Mouse (Mus musculus): ENCODE data around the gene Trim33.
A peak's percentile ranks its signal among the peaks of the same experiment; 100 is the strongest.

Gene Trim33

DNA sequence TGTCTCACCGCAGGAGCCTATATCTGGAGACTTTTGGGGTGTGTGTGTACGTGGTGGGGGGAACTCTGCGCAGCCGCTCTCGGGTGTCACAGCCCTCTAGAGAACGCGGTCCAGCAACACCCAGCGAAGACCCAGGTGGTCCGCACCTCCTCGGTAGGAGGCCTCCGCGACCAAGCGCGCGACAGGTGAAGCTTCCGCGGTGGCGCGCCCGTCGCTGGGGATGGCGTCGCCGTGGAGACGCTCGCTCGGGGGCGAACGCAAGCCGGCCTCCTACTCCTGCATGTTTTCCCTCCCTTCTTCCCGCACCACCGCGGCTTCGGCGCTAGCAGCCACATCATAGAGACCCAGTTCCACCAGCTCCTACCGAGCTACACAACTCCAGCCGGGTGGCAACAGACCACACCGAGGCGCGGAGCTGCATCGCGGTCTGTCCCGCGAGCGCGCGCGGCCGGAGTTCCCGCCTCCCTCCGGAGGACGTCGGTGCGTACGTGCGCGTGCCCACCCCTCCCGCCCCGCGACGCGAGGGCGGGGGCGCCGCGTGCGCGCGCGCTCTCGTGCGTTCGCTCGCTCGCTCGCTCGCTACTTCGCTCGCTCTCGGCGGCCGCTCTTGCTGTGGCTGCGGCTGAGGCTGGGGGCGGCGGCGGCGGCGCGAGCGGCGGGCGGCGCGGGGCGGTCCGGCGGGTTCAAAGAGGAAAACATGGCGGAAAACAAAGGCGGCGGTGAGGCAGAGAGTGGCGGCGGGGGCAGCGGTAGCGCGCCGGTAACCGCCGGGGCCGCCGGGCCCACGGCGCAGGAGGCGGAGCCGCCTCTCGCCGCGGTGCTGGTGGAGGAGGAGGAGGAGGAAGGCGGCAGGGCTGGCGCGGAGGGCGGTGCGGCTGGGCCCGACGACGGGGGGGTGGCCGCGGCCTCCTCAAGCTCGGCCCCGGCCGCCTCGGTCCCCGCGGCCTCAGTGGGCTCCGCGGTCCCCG lies at the start of gene Trim33:
Gene Trim33 (plus strand): TSS at position 112 of the 968 bp plus-strand sequence.
- DNase-seq = peak; percentile 95

DNA sequence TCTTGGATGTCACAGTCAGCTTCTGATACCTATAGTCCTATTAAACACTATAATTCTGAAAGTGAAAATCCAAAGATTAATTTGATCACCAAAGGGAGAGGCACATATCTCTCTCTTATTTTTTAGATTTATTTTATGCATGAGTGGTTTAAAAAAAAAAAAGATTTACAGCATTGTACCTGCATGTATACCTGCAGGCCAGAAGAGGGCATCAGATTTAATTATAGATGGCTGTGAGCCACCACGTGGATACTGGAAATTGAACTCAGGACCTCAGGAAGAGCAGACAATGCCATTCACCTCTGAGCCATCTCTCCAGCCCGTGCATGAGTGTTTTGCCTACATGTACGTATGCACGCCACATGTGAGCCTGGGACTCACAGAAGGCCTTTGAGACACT lies 46.7 kb upstream of the Trim33 start:
- DNase-seq = no peak

DNA sequence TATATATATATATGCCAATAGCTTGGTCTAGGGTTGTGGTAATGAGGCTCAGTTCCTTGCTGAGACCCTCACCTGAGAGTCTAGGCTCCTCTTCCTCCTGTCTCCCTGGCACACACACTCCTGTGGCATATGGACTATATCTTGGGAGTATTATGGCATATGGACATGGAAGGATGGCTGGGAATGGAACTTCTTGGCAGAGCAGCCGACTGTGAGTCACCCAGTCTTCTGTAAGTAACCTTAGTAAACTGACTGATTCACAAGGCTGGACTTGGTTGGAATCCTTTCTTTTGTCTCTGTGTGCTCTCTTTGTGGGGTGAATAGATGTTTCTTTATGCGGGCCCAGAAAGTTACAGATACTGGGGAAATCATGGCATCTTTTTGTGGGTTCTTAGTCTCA lies 37.6 kb upstream of the Trim33 start:
- no peak for DNase-seq

DNA sequence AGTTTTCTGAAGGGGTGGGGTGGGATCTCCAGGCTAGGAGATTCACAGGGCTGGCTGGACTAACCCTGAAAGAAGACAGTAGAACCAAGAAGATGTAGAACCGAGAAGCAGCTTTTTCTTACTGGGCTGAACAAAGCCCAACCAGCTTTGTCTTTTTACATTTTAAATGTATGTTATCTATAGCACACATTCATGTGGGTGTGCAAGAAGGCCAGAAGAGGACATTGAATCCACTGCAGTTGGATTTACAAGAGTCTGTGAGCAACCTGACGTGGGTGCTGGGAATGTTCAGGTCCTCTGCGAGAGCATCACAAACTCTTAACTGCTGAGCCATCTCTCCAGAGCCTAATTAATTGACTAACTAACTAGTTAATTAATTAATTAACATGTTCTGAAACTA lies 36.9 kb upstream of the Trim33 start:
- no peak for DNase-seq

DNA sequence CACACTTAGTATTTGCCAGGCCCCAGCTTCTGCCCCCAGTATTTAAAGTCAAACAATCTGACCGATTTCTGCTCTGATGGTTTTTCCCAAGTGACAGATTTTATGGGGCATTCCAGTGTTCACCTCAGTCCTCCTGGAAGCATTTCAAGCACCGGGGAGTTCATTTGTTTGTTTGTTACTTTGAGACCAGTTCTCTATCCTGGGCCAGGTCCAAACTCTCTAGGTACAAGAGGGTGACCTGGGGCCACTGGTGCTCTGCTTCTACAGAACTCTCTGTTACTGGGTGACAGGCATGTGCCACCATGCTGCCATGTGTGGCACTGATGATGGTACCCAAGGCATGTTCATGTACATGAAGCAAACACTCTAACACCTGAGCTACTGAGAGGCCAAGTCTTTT lies 35.6 kb upstream of the Trim33 start:
- no peak for DNase-seq

DNA sequence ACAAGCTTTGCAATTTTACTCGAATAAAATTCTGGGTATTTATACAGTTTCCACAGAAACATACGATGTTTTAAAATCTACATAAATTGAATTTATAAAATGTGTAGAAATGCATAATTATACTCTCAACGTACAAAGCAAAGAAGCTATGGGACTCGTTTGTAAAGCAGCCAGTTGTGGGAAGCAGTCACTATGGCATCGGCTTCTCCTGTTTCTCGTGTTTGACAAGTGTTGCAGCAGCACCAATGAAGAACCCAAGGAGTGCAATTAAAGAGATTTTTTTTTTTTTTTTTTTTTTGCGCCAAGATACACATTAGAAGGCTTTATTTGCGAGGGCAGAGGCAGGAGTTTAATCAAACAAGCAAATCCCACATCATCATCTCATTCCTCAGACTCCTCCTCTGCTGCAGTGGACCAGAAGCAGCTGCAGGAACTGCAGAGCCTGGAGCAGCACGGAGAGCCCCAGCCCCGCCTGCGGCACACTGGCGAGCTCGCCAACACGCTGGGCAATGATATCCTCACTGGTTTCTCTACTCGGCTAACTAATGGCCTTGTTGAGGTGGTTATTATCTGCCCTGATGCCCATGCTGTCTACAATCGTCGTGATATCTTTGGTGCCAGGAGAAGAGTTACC lies 32.3 kb upstream of the Trim33 start:
- no peak for DNase-seq

DNA sequence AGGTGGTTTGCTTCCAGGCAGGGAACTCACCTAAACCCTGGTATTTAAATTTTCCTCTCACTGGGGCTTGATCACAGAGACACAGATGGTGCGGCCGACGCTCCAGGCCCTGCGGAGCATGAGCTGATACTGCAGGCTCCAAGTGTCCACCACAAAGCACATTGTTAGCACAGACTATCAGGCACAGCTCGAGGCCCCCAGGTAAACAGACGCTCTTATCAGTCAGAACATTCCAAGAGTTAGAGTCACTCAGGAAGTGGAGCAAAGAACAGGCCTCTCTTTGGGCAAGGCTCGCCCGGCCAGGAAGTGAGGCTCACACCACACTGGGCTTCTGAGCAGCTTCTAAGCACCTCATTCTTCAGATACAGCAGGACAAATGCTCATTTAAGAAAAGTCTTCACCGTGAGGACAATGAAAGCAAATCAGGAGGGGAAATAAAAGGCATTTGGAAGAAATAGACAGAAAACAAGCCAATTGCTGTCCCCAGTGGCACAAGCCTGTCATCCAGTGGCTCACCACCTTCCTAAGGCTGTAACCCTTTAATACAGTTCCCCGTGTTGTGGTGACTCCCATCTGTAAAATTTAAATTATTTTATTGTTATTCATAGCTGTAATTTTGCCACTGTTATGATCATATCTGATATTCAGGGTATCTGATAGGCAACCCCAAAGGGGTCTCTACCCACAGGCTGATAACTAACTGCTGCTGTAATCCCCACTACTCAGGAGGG lies 22.8 kb upstream of the Trim33 start:
- DNase-seq = no peak

DNA sequence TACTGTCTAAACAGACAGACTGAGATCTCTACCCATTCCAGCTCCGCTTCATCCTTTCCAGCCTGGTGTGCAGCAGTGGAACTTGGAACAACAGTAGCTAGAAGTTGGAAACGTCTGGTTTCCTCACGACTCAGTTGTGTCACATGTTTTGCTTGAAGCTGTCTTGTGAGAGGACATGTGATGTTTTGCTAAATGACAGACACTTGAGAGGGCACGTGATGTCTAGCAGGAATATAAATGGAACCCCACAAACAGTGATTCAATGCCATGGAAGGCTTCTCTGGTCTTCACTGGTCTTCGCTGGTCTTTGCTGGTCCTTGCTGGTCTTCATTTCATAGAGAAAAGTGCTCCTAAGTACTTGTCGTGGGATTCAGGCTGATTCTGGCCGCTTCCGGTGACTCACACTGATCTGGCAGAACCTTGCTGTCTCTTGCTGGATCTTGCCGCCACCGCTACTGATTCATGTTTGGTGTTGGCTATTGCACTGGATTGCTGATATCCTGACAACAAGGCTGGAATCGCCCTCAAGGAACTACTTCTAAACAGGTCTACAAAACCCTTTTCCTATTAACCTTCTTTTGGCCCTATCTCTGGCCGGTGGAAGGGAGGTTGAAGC lies 16.2 kb upstream of the Trim33 start:
- DNase-seq = no peak

DNA sequence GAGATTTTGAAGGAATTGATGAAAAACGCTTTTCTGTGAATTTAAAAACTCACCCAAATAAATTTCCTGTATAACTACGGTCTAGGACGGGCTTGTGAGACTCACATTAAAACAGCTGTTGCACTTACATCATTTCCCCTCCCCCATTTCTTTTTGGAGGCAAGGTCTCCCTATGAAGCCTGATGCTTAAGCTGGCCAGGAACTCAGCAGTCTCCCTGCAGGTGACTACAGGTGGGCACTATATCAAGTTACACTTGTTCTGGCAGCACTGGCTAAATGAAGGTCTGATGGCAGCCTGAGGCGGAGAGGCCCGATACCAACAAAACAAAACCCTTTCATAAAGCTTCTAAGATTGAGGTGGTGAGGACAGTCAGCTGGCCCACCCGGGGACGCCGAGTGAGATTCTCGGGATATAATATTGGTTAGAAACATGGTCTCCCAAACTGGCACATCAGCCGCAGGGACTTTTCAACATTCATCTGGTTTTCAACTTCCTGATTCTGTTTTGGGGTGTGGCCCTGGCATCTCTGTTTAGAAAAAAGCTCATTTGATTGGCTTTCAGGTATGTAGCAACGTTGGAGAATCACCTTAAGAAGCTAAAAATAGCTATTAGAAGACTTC lies 422 bp upstream of the Trim33 start:
- peak; percentile 60 for DNase-seq

DNA sequence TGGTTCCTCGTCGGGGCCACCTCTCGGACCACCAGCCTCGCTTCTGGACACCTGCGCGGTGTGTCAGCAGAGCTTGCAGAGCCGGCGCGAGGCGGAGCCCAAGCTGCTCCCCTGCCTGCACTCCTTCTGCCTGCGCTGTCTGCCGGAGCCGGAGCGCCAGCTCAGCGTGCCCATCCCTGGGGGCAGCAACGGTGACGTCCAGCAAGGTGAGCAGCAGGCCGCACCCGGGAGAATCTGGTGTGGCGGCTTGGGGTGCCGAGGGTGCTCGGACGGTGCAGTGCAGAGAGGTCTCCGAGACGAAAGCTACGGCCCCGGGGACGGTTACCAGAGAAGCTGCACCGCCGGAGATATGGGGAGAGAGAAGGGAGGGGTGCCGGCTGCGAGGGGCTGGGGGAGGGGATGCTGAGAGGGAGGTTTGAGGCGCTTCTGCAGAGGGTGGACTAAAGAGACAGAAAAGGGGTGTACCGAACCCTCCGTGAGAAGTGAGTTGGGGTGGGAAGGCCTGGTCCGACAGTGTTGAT lies 1.2 kb downstream of the Trim33 start:
- DNase-seq = peak; percentile 83

DNA sequence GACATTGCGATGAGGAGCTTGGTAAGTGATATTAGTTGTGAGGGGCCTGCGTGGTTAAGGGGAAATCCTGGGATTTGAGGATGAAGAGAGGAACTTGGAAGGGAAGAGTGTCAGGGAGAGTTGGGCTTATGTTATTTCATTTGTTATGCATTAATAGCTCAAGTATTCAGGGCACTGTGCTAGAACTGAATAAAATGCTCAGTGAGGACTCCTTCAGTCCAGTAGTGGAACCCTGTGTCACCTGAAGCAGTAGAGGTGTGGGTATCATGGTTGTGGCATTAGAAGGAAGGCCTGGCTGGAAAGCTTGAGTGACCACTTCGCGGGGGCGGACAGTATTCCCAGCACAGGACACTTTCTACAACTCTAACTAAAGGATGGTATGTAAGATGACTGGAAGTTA lies 1.8 kb downstream of the Trim33 start:
- DNase-seq = peak; percentile 12

DNA sequence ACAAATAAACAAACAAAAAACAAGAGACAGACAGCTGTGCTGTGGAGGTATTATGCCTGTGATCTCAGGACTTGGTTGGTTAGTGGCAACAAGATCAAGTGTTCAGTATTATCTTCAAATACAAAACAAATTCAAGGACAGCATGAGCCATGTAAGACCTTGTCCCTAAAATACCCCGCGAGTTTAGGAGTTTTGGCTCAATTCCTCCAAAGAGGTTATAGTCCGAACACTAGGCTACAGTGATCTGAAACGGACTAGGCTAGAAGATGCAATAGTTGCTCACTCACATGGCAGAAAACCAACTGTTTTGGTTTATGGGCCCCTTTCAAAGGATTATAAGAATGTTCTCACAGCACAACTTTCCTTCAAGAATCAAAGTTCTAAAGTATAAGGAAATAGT lies 9.7 kb downstream of the Trim33 start:
- DNase-seq = no peak

DNA sequence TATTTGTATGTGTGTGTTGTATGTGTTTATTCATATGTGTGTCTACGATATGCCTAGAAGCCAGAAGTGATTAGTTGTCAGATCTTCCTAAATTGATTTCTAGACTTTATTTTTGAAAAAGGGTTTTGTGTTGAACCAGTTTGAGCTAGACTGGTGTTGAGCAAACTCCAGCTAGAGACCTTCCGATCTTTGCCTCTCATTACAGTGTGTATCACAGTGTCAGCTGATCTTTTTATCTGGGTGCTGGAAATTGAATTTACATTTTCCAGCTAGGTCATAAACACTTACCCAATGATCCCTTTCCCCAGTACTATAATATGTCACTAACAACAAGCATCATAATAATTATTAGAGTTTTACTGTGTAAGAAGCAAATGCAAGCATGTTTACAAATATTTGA lies 12.0 kb downstream of the Trim33 start:
- DNase-seq = no peak

DNA sequence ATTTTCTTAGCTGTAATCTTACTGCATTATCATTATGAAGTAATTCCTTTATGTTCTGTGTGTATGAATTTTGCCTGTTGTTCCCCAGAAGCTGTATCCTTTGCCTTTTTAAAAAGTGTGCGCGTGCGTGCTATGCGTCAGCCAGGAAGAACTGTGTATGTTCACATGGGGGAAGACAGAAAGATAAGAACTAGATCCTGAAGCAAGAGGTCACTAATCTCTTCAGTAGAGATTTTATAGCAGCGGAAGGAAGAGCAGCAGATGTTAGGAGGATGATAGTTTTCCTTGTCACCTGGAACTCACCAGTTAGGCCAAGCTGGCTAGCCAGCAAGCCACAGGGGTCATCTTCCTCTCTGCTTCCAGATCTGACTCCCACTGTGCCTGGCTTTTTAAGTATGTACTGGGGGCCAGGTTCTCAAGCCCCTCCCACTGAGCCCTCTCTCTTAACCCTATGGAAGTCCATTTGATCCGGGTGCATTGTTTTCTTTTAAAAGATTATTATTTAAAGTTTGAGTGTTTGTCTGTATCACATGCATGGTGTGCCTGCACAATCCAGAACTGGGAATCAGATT lies 26.4 kb downstream of the Trim33 start:
- no peak for DNase-seq

DNA sequence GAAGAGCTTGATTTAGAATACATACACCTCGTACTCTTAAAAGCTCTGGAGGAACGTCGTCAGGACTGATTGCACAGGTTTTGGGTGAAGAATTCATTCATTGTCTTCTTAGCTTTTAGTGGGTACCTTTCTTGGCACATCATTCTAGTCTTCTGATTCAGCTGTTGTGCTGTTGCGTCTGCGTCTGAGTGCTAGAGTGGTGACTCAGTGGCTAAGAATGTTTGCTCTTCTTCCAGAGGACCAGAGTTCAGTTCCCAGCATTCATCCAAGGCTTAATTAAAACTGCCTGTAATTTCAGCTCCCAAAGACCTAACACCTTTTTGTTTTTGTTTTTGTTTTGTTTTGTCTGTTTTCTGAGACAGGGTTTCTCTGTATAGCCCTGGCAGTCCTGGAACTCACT lies 30.2 kb downstream of the Trim33 start:
- no peak for DNase-seq

DNA sequence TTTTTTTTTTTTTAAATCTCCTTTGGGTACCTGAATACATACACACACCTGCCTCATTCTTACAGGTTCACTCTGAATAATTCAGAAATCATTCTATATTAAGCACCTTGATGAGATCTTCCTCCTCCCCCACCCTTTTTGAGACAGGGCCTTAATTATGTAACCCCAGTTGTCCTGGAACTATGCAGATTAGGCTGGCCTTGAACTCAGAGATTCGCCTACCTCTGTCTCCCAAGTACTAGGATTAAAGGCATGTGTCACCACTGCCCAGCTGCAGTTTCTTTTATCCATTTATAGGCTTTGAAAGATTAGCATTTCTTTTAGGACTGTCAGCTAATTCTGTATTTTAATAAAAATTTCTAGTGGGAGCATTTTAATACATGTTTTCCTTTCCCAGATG lies 30.7 kb downstream of the Trim33 start:
- no peak for DNase-seq

DNA sequence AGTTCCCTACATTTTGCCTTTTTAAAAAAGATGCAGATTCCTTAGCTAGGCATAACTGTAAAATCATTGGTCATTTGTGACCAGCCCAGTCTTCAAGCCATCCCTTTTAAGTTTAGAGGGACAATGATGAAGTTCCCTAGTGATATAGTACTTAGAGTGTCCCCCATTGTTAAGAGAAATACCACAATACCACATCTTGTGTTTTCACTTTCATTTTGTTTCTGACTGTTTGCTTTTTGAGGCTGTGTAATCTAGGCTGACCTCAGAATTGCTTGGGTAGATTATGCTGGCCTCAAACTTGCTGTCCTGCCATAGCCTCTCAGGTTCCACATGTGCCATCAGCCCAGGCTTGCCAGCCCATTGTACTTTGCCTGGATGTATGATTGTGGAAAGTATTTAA lies 35.2 kb downstream of the Trim33 start:
- no peak for DNase-seq

DNA sequence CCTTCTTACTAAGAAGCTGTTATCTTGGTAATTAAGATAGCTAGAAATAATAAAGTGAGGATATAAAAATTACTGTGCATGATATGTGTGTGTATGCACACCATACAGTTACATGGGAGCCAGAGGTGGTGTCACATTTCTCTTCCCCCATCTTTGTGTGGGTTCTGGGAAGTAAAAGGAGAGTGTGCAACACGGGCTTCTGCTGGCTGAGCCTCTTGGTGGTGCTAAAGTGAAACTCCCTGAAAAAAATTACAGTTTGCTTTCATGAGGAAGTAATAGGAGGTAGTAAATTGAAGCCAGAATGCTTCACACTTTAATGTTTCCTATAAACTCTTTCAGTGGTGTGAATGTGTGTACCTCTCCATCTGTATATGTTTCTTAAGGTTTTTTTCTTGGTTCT lies 56.3 kb downstream of the Trim33 start:
- DNase-seq = no peak

DNA sequence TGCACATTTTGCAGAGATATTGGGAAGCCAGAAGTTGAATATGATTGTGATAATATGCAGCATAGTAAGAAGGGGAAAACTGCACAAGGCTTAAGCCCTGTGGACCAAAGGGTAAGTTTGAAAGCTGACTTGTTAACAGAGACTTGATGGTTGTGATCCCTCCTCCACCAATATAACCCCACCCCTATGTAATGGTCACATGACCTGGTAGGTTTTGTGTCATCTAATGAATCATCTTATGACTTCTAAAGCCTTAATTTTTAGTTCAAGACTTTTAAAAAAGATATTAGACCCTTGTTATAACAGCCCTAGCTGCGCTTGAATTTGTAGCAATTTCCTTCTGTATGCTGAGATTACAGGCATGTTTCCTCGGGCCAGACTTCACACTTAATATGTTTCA lies 67.6 kb downstream of the Trim33 start:
- DNase-seq = no peak

DNA sequence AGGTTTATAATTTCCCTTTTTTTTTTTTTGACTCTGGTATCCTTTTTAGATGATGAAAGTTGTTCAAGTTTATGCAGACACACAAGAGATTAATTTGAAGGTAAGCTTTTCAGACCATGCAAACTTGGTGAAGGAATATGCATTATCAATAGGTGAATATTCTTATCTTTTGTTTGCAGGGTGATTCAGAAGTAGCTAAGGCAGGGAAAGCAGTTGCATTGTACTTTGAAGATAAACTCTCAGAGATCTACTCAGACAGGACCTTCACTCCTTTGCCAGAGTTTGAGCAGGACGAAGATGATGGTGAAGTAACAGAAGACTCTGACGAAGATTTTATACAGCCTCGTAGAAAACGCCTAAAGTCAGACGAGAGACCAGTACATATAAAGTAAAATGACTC lies 74.4 kb downstream of the Trim33 start:
- no peak for DNase-seq

DNA sequence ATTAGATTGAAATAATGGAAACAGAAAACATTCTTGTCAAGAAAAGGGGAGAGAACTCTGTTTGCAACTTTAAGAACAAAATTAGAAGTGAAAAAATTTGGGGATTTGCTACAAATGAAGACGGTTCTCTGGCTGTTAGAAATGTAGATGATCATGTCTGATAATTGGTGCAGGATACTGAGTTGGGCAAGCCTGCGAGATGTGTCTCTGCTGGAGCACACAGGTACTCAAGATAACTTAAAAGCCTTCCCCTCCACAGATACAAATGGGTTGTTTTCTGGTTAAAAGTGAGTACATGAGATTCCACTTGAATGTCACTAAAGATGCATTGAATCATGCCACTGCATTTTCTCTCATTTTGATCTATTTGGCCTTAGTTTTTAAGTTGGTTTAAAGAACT lies 74.9 kb downstream of the Trim33 start:
- no peak for DNase-seq

DNA sequence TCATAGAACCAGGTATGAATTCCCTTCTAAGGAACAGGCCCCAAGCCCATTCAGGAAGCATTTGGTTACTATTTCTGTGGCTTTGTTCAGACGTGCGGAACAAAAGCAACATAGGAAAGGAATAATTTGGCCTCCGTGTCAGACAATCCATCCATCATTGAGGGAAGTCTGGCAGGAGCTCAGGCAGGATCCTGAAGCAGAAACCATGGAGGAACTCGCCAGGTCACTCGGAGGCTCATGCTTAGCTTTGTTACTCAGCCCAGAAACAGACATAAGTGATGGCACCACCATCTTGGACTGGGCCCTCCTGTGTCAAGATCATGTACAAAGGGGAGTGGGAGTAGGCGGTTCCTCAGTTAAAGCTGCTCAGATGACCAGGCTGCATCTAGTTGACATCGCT lies 82.1 kb downstream of the Trim33 start:
- no peak for DNase-seq

Data from thymus, postnatal 4 days (tissue).